Mouse (Mus musculus) inflammation-experienced regulatory T-cells, adult 16 weeks (primary cell): Measurements from ENCODE around the gene Ppp2r2d. TPM values are rescaled to one million over a fixed set of nuclear protein-coding genes. Genes with fewer than 3 reads are reported as not detected.

ENCODE experiments used
- polyA plus RNA-seq: library from polyadenylated mRNA; unstranded; fragments of 100-300 nt; shearing (Covaris generic); gene quantifications from one replicate; pipeline ENCODE4 v1.2.1, GENCODE M21; 2017

Gene Ppp2r2d
- 9.0 TPM for polyA plus RNA-seq

DNA sequence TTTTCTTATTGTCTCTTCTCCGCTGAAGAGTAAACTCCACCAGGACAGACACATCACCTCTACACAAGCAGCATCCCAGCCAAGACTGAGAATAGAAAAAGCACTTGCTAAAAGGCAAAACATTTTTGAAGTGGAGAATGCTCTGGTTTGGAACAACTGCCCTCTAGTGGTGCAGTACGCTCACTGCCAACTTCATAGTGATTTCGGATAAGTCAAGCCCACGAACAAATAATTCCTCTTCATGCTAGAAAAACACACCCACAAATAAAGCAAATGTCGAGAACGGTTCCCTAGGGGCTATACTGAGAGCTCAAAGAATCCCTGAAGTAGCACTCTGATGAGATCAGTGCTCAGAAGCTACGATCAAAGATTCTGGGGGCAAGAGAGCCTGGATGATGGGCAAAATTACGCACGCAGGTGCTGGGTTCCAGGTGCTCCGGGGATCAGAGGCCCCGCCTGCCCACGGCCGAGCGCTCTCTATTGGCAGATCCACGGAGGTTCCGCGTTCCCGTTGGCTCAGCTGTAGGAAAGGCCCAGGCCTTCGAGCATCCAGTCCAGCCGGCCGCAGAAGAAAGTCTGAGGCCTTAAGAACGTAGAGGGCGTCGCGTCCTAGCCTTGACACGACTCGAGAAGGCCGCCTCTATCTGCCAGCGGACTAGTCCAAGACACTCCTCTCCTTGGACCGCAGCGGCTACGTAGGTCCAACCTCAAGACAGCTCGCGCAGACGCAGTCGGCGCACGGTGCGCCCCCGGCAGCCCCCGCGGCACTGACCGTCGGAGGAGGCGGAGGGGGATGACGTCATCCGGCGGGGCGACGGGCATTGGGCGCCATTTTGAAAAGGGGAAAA lies at the start of gene Ppp2r2d, which contains the start of gene Mapk1ip1:
Ppp2r2d (plus strand) TSS at position 536 of the 848 bp plus-strand sequence.
Mapk1ip1 (minus strand) TSS at position 730 of the 848 bp plus-strand sequence.

DNA sequence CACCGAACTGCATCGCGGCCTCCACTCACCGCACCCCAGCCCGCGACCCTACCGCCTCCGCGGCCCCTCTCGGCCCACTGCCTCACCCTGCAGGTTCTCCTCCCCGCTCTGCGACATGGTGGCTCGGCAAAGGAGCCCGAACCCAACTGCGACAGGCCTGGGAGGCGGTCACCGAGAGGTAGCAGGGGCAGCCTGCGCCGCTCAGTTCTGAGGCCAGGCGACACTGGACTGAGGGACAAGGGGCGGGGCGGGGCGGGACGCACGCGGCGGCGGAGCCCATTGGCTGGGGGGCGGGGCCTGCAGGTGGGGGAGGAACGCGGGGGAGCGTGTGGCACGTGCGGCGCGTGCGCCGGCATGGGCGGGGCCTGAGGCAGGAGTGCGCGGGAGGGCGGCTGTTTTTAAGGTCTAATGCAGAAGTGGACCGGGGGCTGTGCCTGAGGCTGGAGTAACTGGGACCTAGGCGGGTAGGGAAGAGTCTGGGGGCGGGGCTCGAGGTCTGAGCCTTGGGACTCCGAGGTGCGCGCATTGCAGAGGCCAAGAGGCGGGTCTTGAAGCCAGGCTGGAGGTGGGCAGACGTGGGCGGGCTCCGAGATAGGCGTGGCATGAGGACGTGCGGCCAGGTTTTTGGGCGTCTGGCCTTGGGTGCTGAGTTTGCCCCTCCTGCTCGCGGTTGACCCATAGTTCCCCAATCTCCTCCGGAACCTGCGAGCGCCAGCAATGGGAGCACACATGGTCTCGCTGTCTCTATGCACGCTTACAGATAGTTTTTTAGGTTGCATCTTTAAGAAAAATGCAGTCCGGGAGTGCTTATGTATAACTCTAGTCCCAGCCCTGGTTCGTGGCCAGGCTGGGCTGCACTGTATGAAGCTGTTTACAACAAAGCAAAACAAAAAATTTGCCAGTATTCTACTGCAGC lies 63.7 kb downstream of the Ppp2r2d start, which contains the start of gene Bnip3:
Bnip3 (minus strand) TSS at position 243 of the 916 bp plus-strand sequence.

Other genes with a start within 250 kb of the Ppp2r2d start
- 22.6 TPM for gene Mapk1ip1, start 194 bp downstream of the Ppp2r2d start, polyA plus RNA-seq
- 20.3 TPM for gene Bnip3, start 63.4 kb downstream of the Ppp2r2d start, polyA plus RNA-seq
- gene Jakmip3, start 94.7 kb downstream of the Ppp2r2d start, polyA plus RNA-seq = not detected
- gene Dpysl4, start 239.9 kb downstream of the Ppp2r2d start, polyA plus RNA-seq = not detected